Mouse (Mus musculus): ENCODE measurements at regions not wholly inside any gene's neighbourhood (a gene's known extent, or its start where the extent isn't known, plus 50 kb on each side); places are given as distances from the start of the nearest gene placed in this dataset.

DNA sequence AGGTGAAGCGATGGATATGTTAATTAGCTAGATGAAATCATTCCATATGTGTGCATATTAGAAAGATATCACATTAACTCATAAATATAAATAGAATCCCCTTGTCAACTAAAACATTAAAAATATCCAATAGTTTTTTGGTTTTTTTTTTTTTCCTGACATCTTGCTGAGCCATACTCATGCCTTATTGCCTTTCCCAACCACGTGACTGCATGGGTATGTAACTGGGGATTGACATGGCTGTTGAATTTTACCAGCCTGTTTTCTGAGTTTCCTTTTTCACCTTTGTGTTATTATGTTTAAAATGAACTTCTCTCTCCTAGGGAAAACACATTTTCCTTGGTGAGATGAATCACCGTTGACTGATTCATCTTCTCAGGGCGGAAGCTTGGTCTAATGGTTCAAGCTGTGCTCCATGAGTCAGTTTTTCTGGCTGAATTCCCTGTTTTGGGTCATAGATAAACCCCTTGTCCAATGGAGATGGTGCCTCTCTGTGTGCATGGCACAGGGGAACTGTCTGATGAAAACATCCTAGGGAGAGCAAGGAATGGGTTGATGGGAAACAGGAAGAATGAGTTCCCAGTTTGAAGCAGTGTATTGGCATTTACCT lies 181.1 kb downstream of the Adcyap1 start:
- intact Hi-C loops (cut with DNase I), result no loop called here
- H3K4me3 ChIP-seq, result no peak overlapping the region

DNA sequence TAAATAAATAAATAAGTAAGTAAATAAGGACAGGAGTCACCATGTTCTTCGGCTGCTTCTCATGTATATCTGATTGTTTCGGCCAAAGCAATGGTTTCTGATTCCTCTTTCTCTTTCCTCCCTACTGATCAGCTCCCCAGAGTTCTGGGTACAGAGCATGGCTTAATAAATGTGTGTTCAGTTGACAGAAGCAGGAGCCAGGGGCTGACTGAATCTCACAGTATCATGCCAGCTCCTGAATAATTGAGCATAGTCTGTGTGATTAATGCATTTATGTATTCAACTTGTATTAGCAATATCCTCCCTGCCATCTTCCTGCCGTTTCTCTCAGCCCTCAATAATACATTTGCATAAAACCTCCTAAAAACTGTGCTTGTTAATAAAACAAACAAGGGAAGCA lies 191.4 kb downstream of the Adcyap1 start:
- no peak for TF ChIP-seq CTCF (IDR thresholded peaks at IDR 0.05)
- DNase-seq (ENCODE audit: extremely low spot score in 1 of 2, low spot score in 2 of 2), result no peak
- no peak overlapping the region for H3K4me3 ChIP-seq
- no peak overlapping the region for H3K27ac ChIP-seq
- intact Hi-C loops (cut with DNase I), result no loop called here

More for the DNA sequence above, 181.1 kb downstream of the Adcyap1 start:
- TF ChIP-seq CTCF (IDR thresholded peaks at IDR 0.05), result no peak
- H3K27ac ChIP-seq, result no peak overlapping the region
- DNase-seq (ENCODE audit: extremely low spot score in 1 of 2, low spot score in 2 of 2), result peak in 1 of 2 experiments; percentile 13

DNA sequence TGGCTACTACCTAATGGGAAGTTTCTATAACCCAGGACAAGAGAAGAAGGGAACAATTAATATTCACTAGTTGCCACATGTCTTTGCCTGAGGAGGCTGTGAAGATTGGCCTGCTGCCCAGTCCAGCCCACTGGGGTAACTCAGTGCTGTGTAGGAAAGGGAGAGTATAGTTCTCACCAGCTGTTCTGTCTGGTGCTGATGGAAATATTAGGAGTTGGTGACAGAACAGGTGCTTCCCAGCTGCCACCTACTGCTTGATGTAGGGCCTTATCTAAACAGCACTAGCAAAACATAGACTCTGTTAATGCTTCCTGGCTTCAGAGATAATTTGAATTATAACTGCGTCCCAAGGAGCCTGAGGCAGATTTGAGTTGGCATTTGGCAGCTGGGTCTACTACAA lies 210.5 kb downstream of the Adcyap1 start:
- H3K4me3 ChIP-seq, result no peak overlapping the region
- no peak overlapping the region for H3K27ac ChIP-seq
- DNase-seq (ENCODE audit: extremely low spot score in 1 of 2, low spot score in 2 of 2), result peak; percentile 11 to 19
- no peak for TF ChIP-seq CTCF (IDR thresholded peaks at IDR 0.05)
- intact Hi-C loops (cut with DNase I), result no loop called here

Measured in left cerebral cortex, adult 2 months (tissue).